In the genomic region with DNA sequence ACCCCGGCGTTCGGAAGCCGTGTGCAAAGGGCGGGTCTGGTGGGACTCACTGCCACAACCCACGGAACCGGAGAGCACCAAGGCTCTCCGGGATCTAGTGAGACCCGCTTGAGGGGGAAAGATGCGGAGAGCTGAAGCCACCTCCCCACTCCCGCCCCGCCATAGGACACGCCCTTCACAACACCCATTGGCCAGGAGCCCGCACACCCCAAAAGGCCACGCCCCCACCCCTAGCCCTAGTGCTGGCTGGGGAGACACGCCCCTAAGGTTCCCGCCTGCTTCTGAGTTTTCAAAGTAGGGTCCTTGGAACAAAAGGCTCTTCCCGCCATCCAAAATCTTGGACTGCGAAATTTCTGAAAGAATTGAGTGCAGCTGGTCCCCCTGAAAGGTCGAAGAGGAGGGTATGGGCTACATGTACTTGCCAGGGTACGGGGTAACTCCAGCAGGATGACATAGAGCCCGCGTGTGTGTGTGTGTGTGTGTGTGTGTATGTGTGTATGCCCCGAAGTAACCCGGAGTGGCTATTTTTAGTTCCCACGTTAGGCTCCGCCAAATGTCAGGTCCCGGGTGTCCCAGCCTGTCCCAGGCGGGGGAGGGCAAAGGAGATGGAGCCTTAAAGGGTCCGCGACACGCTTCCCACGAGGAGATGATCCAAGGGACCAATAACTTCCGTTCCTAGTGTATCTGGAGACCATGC, we compare ENCODE assay signal across 8 mouse cellular contexts. TPM values are rescaled to one million over a fixed set of nuclear protein-coding genes. Genes with fewer than 3 reads are reported as not detected.
DNase-seq lines count a peak whose midpoint lies in the region; ATAC-seq lines count a peak whose summit lies in the region.

A gene (minus strand): TSS at position 123 of the 697 bp plus-strand sequence.

- peak within 1 kb of the TSS; percentile 43 for H3K4me3 ChIP-seq in hindbrain, embryonic 12.5 days

- peaks cover 6% of the 10 kb centered on the region; the same call in 1 of the 2 replicates for H3K27me3 ChIP-seq in hindbrain, embryonic 12.5 days

- DNase-seq in WW6 (ENCODE audit: low read depth, low spot score), result peak; percentile 91
- peak; percentile 45 for DNase-seq in cerebellum, adult 8-10 months
- DNase-seq in frontal cortex, postnatal 14 days (ENCODE audit: low spot score in 2 of 2), result peak; percentile 56 to 63
- DNase-seq in layer of hippocampus, postnatal 36 days, result peak; percentile 42 to 52
- DNase-seq in right cerebral cortex, postnatal 4 days, result peak; percentile 89
- DNase-seq in yolk sac, embryonic 10.5 days (ENCODE audit: low spot score), result peak; percentile 93

- peak; percentile 93 for ATAC-seq in hindbrain, embryonic 12.5 days (ENCODE audit: low FRiP score)
- ATAC-seq in megakaryocyte, adult 5-6 weeks (ENCODE audit: poor library complexity, severe bottlenecking), result peak; percentile 88

- H3K9ac ChIP-seq in hindbrain, embryonic 12.5 days, result peak within 1 kb of the TSS; percentile 46

- no peaks in the 10 kb centered on the region for H3K9me3 ChIP-seq in hindbrain, embryonic 12.5 days (replicated peaks)

- peaks cover 13% of the 10 kb centered on the region for H3K4me1 ChIP-seq in hindbrain, embryonic 12.5 days

- no peaks in the 10 kb centered on the region for H3K36me3 ChIP-seq in hindbrain, embryonic 12.5 days

- peak within 1 kb of the TSS; percentile 72 for H3K27ac ChIP-seq in hindbrain, embryonic 12.5 days

- WGBS in hindbrain, embryonic 12.5 days, result under 1% methylated on average over 34 of the region's 34 CpGs

- peak within 1 kb of the TSS; percentile 57 for H3K4me2 ChIP-seq in hindbrain, embryonic 12.5 days (replicated peaks)

RNA-seq across cellular contexts. Expression of the gene that starts here (rescaled TPM):
- 9.6 and 12.9 TPM in 2 replicates for polyA plus RNA-seq in hindbrain, embryonic 12.5 days (2016; fragmentation: Nextera tagmentation; extraction: Ambion mirVana)
- 1 to 10 TPM; 1.8 TPM for total RNA-seq in layer of hippocampus, postnatal 36 days (2021)
- not detected in 2 replicates for total RNA-seq in megakaryocyte, adult 5-6 weeks (2015)
- 0.07 TPM in 1 of 2 replicates, not detected in the other for total RNA-seq in megakaryocyte, adult 5-6 weeks (2017)

Comparison
In these comparisons a context has a peak if more than half of its experiments do, and no peak if none do; other contexts are left out.
1. Peak in every context shown above with its lines: DNase-seq, ATAC-seq, H3K4me3 ChIP-seq and H3K27ac ChIP-seq.
2. Peak in ATAC-seq in megakaryocyte, adult 5-6 weeks; RNA of the gene not detected or under 1 TPM.